Mouse (Mus musculus): ENCODE measurements around the gene Lhpp.

Lhpp gene

GRCm38 (mm10) chr7:132597251-132598041 is 13.0 kb upstream of the Lhpp start:
- no peak for DNase-seq (ENCODE audit: extremely low read depth, insufficient read length, low spot score)

- no peak for DNase-seq (ENCODE audit: extremely low read depth, insufficient read length, low spot score)
Measured at GRCm38 (mm10) chr7:132599071-132599975, 11.1 kb upstream of the Lhpp start, which contains the start of gene Nkx1-2. Nkx1-2 (minus strand) TSS chr7:132599637.

GRCm38 (mm10) chr7:132600026-132600425 is 10.4 kb upstream of the Lhpp start:
- no peak for DNase-seq (ENCODE audit: extremely low read depth, insufficient read length, low spot score)

GRCm38 (mm10) chr7:132600926-132601325 is 9.5 kb upstream of the Lhpp start:
- DNase-seq (ENCODE audit: extremely low read depth, insufficient read length, low spot score) = no peak

GRCm38 (mm10) chr7:132604720-132605119 is 5.7 kb upstream of the Lhpp start:
- DNase-seq (ENCODE audit: extremely low read depth, insufficient read length, low spot score) = no peak

GRCm38 (mm10) chr7:132605689-132606088 is 4.7 kb upstream of the Lhpp start:
- DNase-seq (ENCODE audit: extremely low read depth, insufficient read length, low spot score) = no peak

GRCm38 (mm10) chr7:132608316-132609020 is 2.0 kb upstream of the Lhpp start:
- no peak for DNase-seq (ENCODE audit: extremely low read depth, insufficient read length, low spot score)

- DNase-seq (ENCODE audit: extremely low read depth, insufficient read length, low spot score) = no peak
Measured at GRCm38 (mm10) chr7:132611530-132611929, 1.1 kb downstream of the Lhpp start.

GRCm38 (mm10) chr7:132615346-132615745 is 4.9 kb downstream of the Lhpp start:
- no peak for DNase-seq (ENCODE audit: extremely low read depth, insufficient read length, low spot score)

- DNase-seq (ENCODE audit: extremely low read depth, insufficient read length, low spot score) = no peak
Measured at GRCm38 (mm10) chr7:132616391-132616790, 6.0 kb downstream of the Lhpp start.

GRCm38 (mm10) chr7:132617021-132617564 is 6.7 kb downstream of the Lhpp start:
- DNase-seq (ENCODE audit: extremely low read depth, insufficient read length, low spot score) = no peak

GRCm38 (mm10) chr7:132619549-132619948 is 9.1 kb downstream of the Lhpp start:
- DNase-seq (ENCODE audit: extremely low read depth, insufficient read length, low spot score) = no peak

GRCm38 (mm10) chr7:132619975-132620918 is 9.8 kb downstream of the Lhpp start:
- DNase-seq (ENCODE audit: extremely low read depth, insufficient read length, low spot score) = no peak

GRCm38 (mm10) chr7:132624161-132624560 is 13.7 kb downstream of the Lhpp start:
- DNase-seq (ENCODE audit: extremely low read depth, insufficient read length, low spot score) = no peak

- DNase-seq (ENCODE audit: extremely low read depth, insufficient read length, low spot score) = no peak
Measured at GRCm38 (mm10) chr7:132626174-132626573, 15.7 kb downstream of the Lhpp start.

- no peak for DNase-seq (ENCODE audit: extremely low read depth, insufficient read length, low spot score)
Measured at GRCm38 (mm10) chr7:132627448-132627847, 17.0 kb downstream of the Lhpp start.

- DNase-seq (ENCODE audit: extremely low read depth, insufficient read length, low spot score) = no peak
Measured at GRCm38 (mm10) chr7:132631313-132631712, 20.9 kb downstream of the Lhpp start.

GRCm38 (mm10) chr7:132637292-132637691 is 26.9 kb downstream of the Lhpp start:
- no peak for DNase-seq (ENCODE audit: extremely low read depth, insufficient read length, low spot score)

- no peak for DNase-seq (ENCODE audit: extremely low read depth, insufficient read length, low spot score)
Measured at GRCm38 (mm10) chr7:132638446-132639087, 28.1 kb downstream of the Lhpp start.
